Mouse (Mus musculus): ENCODE measurements around the gene Nppa.
"Not testable (repeated sequence)": the region's sequence is repeated elsewhere in the genome, so short reads cannot be mapped to it uniquely, and the experiment has no call there.

The Nppa gene

DNA sequence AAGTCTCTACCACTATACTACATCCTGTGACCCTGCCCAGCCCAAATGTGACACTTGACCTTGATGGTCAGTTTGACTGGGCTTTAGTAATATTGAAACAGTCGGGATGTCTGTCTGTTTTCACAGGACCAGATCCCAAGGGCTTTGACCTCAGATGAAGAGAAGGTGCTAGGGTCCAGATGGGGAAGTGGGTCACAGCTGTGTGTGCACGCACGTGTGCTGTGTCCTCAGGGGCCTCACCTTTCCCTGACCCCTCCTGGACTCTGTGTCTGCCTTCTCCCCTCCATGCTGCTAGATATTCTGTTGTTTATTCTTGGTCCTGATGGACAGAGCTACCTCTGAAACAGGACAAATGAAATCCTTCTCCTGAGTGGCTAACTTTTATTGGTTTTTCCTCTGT lies 10.8 kb downstream of the Nppa start:
- DNase-seq (ENCODE audit: low spot score), result no peak

DNA sequence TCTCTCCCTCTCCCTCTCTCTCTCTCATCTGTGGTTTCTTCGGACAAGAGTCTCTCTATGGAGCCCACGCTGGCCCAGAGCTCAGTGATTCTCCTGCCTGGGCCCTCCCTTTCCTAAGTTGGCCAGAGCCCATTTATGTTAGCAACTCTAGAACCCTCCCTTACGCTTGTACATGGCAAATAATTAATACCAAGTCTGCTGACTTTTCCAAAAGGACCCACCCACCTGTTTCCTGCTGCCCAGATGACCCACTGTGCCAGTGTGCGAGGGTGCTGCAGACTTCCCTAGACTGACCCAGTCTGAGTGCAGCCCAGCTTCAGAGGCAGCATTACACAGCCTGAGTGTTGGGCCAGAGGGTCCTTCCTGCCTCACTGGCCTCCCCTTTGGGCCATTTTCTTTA lies 11.7 kb downstream of the Nppa start:
- DNase-seq (ENCODE audit: low spot score), result no peak

DNA sequence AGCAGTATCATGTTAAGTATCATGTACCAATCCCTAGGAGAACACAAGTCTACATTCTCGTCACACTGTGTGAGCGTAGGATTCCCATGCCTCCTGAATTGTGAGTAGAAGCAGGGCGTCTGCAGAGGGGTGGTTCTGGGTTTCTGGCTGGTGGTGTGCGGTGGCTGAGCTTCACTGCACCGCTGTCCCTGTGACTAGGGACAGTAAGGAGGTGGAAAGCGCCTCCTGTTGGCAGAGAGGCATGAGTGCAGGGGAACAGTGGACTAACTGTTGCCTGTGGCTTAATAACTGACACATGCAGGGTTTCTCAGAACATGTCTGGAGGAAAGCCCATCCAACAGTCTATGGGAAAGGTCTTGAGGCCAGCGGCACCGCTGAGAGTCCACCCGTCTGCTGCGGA lies 14.9 kb downstream of the Nppa start:
- DNase-seq (ENCODE audit: low spot score), result no peak

DNA sequence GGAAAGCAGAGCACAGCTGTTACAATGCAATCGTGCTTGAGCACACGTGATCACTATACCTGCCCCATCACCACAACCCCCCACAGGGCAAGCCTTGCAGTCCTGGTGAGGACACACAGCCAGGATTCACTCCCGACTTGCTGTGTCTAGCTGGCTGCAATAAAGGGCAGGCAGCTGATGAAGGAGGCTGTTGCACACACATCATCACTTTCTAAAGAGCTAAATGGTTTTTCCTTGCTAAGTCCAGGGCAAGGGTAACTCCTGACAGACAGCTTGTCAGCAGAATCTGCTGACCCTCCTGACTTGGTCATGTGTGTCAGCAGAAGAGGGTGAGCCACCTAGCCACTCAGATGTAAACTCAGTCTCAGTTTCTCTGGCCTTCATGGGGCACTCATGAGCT lies 16.5 kb downstream of the Nppa start:
- no peak for DNase-seq (ENCODE audit: low spot score)

DNA sequence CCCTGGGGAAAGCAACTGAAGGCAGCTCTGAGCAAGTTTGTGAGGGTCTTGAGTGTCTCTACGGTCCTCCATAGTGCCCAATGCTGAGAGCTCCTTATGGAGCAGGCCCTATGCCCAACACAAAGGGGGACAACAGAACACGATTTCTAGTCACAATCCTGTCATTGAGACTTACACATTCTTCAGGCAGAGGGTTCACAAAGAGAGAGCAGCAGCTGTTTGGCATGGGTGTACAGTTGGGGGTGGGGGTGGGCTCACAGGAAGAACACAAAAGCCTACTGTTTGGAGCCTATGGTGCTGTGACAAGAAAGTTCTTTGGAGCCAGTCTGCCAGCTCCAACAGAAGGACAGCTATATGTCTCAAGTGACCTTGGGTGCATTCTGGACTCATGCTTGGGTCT lies 17.9 kb downstream of the Nppa start:
- no peak for DNase-seq (ENCODE audit: low spot score)

DNA sequence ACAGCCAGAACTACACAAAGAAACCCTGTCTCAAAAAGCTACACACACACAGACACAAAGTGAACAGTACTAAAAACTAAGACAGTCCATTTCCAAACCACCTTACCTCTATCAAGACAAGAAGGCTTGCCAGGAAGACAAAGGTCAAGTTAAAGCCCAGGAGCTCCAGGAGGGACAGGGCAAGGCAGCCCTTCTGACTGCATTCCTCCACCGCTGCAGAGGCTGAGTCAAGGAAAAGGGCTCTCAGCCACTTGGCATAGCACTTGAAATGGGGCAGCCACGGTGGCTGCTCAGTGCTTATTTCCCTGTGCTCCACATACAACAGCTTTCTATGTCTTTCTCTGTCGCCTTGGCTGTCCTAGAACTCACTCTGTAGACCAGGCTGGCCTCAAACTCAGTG lies 23.5 kb downstream of the Nppa start:
- DNase-seq (ENCODE audit: low spot score), result no peak

DNA sequence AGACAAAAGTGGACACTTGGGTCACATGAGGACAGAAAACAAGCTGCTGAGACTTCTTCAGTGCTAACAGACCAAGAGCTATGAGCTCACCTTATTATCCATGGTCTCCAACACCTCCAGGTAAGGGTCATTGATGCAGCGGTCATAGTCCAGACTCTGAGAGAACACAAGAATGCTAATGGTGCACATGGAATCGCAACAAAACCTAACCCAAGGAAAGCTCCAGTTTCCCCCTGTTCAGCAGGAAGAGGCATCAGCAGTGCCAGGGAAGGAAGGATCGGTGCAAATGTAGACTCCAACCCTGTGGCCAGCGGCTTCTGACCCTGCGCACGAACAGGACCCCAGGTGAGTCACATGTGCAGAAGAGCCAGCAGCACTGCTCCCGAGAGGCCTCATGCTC lies 28.8 kb downstream of the Nppa start:
- no peak for DNase-seq (ENCODE audit: low spot score)

DNA sequence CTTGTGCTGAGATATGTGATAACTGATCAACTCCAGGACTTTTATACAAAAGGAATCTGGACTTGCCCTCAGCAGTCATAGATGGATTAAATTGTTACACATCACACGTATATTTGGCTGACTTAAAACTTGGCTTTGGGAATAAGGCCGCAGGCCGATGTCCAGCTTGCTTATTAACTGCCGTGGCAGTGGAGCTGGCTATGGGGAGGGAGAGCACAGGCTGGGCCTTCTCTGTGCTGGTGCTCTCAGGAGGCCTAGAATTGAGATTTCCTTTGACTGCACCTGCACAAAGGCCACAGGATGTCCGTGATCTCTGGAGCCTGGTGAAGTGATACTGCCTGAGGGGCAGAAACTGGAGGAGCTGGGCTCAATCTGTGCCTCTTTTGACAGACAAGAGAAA lies 30.0 kb downstream of the Nppa start:
- no peak for DNase-seq (ENCODE audit: low spot score)

DNA sequence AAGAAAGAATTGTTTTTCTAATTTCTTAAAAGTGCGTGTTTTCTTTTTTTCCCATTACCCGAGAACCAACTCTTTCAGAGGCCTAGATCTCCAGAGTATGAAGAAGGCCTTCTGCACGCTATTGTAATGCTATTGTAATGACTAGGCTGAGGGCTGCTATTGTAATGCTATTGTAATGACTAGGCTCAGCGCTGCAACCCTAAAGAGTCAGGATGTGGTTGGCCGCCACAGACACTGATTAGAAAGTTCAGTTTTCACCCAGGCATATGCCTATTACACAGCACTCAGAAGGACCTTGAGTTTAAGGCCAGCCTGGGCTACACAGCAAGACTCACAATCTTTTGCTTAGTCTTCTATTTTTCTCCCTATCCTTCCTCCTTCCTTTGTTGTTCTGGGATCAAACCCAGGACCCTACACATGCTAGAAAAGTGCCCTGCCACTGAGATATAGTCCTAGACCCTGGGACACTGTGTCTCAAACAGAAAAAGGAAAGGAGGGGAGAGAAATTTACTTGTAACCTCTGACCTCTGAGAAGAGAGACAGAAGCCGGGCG lies 33.4 kb downstream of the Nppa start:
- no peak for DNase-seq (ENCODE audit: low spot score)

DNA sequence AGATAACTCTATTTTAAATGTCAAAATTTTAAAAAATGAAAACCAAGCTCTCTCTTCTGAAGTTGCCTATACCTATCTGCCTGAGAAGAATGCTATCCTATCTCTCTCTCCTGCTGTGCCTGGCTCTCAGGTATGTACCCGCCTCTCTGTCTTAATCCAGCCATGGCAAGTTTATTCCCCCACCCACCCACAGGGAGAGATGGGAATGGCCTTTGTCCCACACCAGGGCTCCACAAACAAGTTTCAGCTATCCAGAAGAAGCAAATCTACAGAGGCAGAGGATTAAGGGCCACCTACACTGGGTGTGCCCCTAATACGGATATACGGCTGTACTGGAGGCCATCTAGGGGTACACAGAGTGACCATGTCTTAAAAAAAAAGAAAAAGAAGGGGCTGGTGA lies 34.9 kb downstream of the Nppa start:
- DNase-seq (ENCODE audit: low spot score), result no peak

DNA sequence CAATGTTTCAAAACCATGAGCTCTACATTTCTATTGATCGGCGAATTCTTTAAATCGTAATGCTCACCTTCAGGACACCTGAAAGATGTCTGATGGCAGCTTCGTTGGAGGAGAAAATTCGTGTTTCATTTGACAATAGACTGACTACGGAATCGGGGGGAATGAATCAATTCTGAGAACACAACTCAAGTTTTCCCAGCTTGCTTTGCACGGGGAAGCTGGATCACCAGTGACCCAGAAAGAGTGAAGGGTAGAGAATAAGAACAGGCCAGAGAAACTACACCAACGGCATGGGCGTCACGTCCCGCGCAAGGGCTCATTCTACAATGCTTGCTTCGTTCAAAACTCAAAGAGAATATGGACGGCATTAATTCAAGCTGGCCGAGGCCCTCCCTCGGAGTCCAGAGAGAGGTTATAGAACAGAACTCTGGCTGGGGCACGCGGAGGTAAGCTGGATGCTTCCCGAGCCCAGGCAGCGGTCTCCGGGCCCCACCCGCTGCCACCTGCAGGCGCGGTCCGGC lies 37.6 kb downstream of the Nppa start:
- no peak for DNase-seq (ENCODE audit: low spot score)

DNA sequence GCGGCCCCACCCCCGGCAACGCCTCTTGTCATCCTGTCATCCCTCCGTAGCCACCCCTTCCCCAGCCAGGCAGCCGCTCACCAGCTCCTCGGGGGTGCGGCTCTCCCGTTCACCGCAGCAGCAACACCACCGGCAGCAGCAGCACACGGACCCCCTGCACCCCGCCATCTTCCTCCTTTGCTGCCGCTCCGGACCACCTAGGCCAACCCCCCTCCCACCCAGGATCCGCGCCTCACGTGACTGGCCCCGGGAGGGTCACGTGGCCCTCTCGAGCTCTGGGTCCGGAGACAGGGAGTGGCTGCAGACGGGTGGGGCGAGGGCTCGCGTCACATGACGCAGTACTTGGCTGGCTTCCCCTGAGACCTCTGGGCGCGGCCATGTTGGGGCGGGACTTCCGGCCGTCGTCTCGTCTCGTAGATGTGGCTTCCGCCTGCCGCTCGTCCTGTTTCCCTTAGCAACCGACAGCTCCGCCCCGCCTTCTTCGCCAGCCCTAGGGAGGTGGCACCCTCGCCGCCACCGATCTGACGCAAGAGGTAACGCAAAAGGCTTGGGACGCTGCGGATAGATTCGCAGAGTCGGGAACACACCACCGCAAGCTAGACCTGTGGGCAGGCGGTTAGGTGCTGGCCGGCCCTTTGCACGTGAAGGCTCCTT lies 38.2 kb downstream of the Nppa start, which contains the start of the genes Clcn6 and Mthfr:
TSS of gene Clcn6 (minus strand) at position 222 of the 654 bp plus-strand sequence.
TSS of gene Mthfr (plus strand) at position 478 of the 654 bp plus-strand sequence.
- DNase-seq (ENCODE audit: low spot score), result peak; percentile 100

DNA sequence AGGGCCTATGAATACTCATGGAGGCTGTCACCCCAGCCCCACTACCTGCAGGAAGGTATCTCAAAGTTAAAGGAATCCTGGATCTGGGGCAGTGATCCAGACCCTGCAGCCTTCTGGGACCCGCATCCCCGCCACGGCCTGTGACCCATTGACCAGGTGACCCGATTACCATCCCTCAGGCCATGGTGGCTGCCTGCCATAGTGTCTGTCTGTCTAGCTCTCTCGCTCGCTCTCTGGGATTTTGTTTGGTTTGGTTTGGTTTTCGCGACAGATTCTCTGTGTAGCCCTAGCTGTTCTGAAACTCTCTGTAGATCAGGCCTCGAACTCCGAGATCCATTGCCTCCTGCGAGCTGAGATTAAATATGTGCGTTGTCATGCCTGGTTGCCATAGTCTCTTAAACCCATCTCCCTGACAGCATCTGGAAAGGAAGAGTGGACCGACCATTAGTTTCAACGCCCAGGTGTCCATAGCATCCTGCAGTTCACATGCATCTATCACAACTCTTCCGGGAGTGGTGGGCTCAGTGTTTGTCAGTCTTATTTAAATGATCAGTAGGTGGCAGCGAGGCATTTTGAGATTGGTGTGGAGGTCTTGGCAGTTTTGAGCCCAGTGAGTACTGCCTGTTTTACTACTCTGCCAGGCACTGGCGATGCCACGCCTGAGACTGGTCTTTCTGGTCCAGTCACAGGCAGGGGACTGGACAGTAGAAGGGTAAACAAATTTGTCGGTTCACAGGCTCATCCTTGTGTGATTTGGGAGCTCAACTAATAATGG lies 38.9 kb downstream of the Nppa start:
- DNase-seq (ENCODE audit: low spot score), result no peak

DNA sequence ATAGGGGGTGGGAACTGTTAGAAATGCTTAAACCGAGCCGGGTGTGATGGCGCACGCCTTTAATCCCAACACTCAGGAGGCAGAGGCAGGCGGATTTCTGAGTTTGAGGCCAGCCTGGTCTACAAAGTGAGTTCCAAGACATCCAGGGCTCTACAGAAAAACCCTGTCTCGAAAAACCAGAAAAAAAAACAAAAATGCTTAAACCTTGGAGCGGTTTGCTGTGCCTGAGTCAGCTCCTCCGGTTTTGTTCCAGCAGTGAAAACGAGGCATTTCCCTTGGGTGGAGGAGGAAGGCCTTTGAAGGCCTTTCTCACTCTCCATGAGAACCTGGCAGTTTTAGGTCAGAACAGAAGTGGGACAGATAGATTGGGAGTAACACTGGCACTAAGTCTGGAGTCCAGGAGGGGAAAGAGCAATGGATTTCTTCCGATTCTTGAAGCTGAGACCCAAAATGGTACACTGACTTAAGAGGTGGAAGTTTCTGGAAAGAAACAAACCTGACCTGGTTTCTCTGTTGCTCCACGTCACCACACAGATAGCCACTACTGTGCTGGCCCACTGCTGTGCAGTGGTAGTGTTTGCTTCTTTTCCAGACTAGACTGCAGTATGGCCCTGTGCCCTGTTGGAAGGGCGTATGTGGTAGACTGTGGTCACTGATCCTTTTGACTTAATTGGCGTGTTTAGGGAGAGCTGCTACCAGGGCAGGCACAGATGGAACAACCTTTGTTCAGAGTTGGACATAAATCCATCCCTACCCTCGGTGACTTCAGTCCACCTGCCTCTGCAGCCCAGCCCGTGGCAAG lies 39.7 kb downstream of the Nppa start:
- DNase-seq (ENCODE audit: low spot score), result no peak

DNA sequence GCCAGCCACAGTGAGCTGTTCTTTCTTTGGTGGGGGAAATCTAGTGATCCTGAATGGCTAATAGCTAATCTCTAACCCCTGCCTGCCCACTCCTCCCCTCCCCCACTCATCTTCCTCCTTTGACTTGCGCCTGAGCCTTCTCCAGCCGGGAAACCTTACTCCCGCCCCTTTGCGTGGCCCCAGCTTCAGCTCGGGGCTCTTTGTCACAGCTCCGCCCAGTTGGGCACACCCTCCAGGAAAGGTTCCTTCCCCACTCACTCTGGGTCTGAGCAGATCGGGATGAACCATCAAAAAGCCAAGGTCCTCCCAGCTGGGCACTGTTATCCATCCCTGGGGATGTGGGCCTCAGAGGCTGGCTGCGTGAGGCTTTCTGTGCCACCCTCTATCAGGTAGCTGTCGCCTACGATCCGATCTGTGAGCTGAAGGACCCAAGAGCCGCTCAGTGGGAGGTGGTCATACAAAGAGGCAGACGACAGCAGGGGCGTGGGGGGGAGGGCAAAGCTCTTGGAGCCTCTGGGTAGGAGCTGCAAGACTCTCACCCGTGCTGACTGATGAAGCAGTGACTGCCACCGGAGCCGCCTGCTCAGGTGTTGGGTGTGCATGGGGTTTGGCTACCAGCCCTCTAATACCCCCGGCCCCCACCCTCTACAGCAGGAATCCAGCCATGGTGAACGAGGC lies 40.5 kb downstream of the Nppa start:
- DNase-seq (ENCODE audit: low spot score), result no peak

DNA sequence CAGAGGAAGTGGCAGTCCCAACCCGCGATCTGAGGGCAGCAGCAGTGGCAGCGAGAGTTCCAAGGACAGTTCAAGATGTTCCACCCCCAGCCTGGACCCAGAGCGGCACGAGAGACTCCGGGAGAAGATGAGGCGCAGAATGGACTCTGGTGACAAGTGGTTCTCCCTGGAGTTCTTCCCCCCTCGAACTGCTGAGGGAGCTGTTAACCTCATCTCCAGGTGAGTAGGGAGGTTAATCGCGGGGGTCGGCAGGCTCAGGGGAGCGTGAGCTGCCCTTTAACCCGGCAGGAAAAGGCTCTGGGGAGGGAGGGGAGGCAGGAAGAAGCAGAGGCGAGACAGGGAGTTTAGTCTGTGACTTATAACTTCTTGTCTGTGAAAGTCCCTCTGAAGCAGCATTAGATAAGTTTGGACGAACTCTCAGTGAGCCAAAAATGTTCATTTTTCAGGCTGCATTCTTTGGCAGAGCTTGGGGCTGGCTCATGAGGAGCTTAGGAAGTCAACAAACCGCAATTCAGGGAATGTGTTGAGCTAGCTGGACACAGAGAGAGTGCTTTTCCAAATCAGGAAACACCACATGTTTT lies 41.2 kb downstream of the Nppa start:
- no peak for DNase-seq (ENCODE audit: low spot score)

DNA sequence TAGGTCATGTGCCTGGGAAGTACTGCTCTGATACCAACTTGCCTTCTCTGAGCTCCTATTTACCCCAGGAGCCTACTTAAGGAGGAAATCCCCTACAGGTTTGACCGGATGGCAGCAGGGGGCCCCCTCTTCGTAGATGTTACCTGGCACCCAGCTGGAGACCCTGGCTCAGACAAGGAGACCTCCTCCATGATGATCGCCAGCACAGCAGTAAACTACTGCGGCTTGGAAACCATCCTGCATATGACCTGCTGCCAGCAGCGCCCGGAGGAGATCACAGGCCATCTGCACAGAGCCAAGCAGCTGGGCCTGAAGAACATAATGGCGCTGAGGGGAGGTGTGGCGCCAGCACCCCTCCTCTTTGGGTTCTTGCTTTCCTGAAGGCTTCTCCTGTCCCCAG lies 42.8 kb downstream of the Nppa start:
- DNase-seq (ENCODE audit: low spot score), result not testable (repeated sequence)

DNA sequence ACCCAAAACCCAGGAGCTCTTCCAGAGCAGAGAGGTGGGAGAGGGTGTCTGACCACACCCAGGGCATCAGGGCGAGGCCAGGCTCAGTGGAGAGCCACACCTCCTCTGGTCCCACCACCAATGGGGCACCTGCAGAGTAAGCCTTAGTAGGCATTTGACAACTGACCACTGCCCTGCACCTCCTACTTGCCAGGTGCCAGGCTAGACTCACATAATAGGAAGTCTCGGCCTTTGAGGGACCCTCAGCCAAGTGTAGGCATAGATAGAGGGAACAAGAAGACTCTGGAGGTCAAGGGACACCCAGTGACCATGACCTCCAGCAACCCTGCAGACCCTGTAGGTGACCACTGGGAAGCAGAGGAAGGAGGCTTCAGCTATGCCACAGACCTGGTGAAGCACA lies 43.6 kb downstream of the Nppa start:
- DNase-seq (ENCODE audit: low spot score), result no peak

DNA sequence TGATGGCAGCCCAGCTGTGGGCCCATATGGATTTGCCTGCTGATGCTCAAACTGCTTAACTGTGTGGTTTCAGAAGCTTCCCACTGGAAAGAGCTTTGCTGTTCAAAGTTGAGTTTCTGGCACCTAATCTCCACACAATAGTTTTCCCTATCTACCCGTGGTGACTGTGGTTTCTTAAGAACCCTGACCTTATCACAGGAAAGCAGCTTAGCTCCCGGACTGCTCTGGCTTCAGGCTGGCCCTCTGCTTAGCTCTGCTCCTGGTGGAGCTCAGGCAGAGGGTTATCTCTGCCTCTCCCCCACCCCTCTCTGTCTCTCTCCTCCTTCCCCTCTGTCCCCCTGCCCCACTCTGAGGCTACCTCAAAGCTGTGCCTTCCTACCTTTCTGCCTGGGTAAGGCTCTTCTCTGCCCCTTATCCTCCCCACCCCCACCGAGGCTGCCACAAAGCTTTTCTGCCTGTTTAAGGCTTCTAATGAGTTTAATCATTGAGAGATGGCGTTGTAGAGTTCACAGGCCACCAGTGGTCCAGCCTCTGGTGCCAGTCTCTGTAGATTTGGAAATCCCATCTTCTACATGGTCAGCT lies 46.0 kb downstream of the Nppa start:
- no peak for DNase-seq (ENCODE audit: low spot score)

DNA sequence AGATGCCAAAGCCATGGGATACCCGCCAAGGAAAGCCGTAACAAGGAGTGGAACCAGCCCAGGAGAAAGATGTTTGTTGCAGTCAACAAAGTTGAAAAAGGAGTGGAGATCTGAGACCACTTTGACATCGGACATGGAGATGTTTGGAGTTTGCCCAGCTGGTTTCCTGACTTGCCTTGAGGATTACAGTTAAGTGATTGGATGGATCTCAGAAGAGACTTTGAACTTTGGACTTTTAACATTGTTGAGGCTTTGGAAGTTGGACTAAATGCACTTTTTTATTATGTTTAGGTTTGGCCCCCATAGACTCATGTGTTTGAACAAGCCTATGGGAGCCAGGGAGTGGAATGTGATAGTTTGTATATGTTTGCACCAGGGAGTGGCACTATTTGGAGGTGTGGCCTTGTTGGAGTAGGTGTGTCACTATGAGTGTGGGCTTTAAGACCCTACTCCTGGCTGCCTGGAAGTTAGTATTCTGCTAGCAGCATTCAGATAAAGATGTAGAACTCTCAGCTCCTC lies 49.9 kb downstream of the Nppa start:
- DNase-seq (ENCODE audit: low spot score), result not testable (repeated sequence)
